Mouse (Mus musculus) MEL (cell line): Measurements from ENCODE around the gene Dlx4. TPM values are rescaled to one million over a fixed set of nuclear protein-coding genes. Genes with fewer than 3 reads are reported as not detected.

ENCODE experiments used
- DNase-seq: peaks from one replicate; pipeline ENCODE4 v3.0.0; 2011; ENCODE audit warnings: low read depth, low spot score
- H3K27ac ChIP-seq: 2 replicates; pipeline ENCODE4 v1.5.1; 2012; ENCODE audit warnings: low read depth, mild to moderate bottlenecking, control low read depth, low read length, moderate library complexity; ENCODE audit not compliant: control insufficient read depth
- H3K27me3 ChIP-seq, 2 experiments: fragments of 150-350 bp in 1 of 2; sonication (generic) in 1 of 2; 2 replicates each; pipeline ENCODE4 v1.6.1; 2012; ENCODE audit warnings: low read length in 2 of 2, mild to moderate bottlenecking in 2 of 2, improper control_type of control experiment in 1 of 2, moderate library complexity in 1 of 2; ENCODE audit not compliant: insufficient read depth in 2 of 2, control insufficient read depth in 1 of 2
- H3K36me3 ChIP-seq, 2 experiments: 2 replicates each; pipeline ENCODE4 v1.6.1; 2012 to 2014; ENCODE audit warnings: low read length in 2 of 2, improper control_type of control experiment in 1 of 2, inconsistent platforms in 1 of 2, mild to moderate bottlenecking in 1 of 2; ENCODE audit not compliant: insufficient read depth in 2 of 2, control insufficient read depth in 1 of 2
- H3K4me1 ChIP-seq, 2 experiments: fragments of 150-350 bp in 1 of 2; sonication (generic) in 1 of 2; 2 replicates each; pipeline ENCODE4 v1.6.1; 2012; ENCODE audit warnings: low read length in 2 of 2, improper control_type of control experiment in 1 of 2, mild to moderate bottlenecking in 1 of 2; ENCODE audit not compliant: insufficient read depth in 2 of 2, control insufficient read depth in 1 of 2
- H3K4me3 ChIP-seq, 2 experiments: fragments of 150-350 bp in 1 of 2; sonication (generic) in 1 of 2; 2 replicates each; pipeline ENCODE4 v1.5.1; 2012; ENCODE audit warnings: low read depth in 2 of 2, low read length in 2 of 2, mild to moderate bottlenecking in 2 of 2, moderate library complexity in 2 of 2, control low read depth in 1 of 2, improper control_type of control experiment in 1 of 2; ENCODE audit not compliant: control insufficient read depth in 1 of 2, insufficient read depth in 1 of 2
- H3K79me2 ChIP-seq: 2 replicates; pipeline ENCODE4 v1.6.1; 2012; ENCODE audit warnings: mild to moderate bottlenecking, low read length, moderate library complexity; ENCODE audit not compliant: control insufficient read depth, poor library complexity, insufficient read depth
- H3K9ac ChIP-seq: 2 replicates; pipeline ENCODE4 v1.6.1; 2012; ENCODE audit warnings: low read depth, mild to moderate bottlenecking, control low read depth, low read length, moderate library complexity; ENCODE audit not compliant: control insufficient read depth, poor library complexity, severe bottlenecking
- H3K9me3 ChIP-seq: fragments of 150-350 bp; sonication (generic); replicated peaks from 2 replicates; pipeline ENCODE4 v1.6.1; 2012; ENCODE audit warnings: mild to moderate bottlenecking, low read length, improper control_type of control experiment, moderate library complexity; ENCODE audit not compliant: insufficient read depth
- BHLHE40 ChIP-seq: IDR thresholded peaks from 2 replicates; pipeline ENCODE4 v1.6.1; 2012; ENCODE audit warnings: low read depth, mild to moderate bottlenecking, inconsistent platforms, low read length, improper control_type of control experiment, borderline replicate concordance
- CHD1 ChIP-seq: IDR thresholded peaks from 2 replicates; pipeline ENCODE4 v1.6.1; 2012; ENCODE audit warnings: low read depth, mild to moderate bottlenecking, inconsistent platforms, low read length, improper control_type of control experiment
- CHD2 ChIP-seq: IDR thresholded peaks from 2 replicates; pipeline ENCODE4 v1.6.1; 2011; ENCODE audit warnings: low read length, improper control_type of control experiment
- E2F4 ChIP-seq: IDR thresholded peaks from 2 replicates; pipeline ENCODE4 v1.6.1; 2011; ENCODE audit warnings: low read depth, low read length, improper control_type of control experiment, borderline replicate concordance
- ETS1 ChIP-seq: IDR thresholded peaks from 2 replicates; pipeline ENCODE4 v1.6.1; 2012; ENCODE audit warnings: low read depth, mild to moderate bottlenecking, inconsistent platforms, low read length, improper control_type of control experiment, moderate library complexity
- GABPA ChIP-seq: IDR thresholded peaks from 2 replicates; pipeline ENCODE4 v1.6.1; 2012; ENCODE audit warnings: low read depth, mild to moderate bottlenecking, inconsistent platforms, low read length, improper control_type of control experiment, moderate library complexity
- GATA1 ChIP-seq: IDR thresholded peaks from 2 replicates; pipeline ENCODE4 v1.6.1; 2011; ENCODE audit warnings: low read depth, low read length, improper control_type of control experiment
- KAT2A ChIP-seq: conservative IDR thresholded peaks from 2 replicates; pipeline ENCODE4 v1.6.1; 2012; ENCODE audit warnings: low read depth, low read length, improper control_type of control experiment, inconsistent platforms
- MEF2A ChIP-seq: IDR thresholded peaks from 2 replicates; pipeline ENCODE4 v1.6.1; 2014; ENCODE audit warnings: low read depth, mild to moderate bottlenecking, inconsistent platforms, low read length, improper control_type of control experiment; ENCODE audit not compliant: poor library complexity, insufficient replicate concordance, severe bottlenecking; ENCODE audit errors: extremely low read depth
- MXI1 ChIP-seq: IDR thresholded peaks from 2 replicates; pipeline ENCODE4 v1.6.1; 2011; ENCODE audit warnings: mild to moderate bottlenecking, low read depth, low read length, improper control_type of control experiment
- MYB ChIP-seq: IDR thresholded peaks from 2 replicates; pipeline ENCODE4 v1.6.1; 2011; ENCODE audit warnings: mild to moderate bottlenecking, low read depth, low read length, improper control_type of control experiment
- POLR2AphosphoS2 ChIP-seq: IDR thresholded peaks from 2 replicates; pipeline ENCODE4 v1.6.1; 2011; ENCODE audit warnings: low read length, improper control_type of control experiment
- RAD21 ChIP-seq: IDR thresholded peaks from 2 replicates; pipeline ENCODE4 v1.6.1; 2011; ENCODE audit warnings: mild to moderate bottlenecking, low read depth, low read length, improper control_type of control experiment
- SMC3 ChIP-seq: IDR thresholded peaks from 2 replicates; pipeline ENCODE4 v1.6.1; 2011; ENCODE audit warnings: low read depth, low read length, improper control_type of control experiment
- UBTF ChIP-seq: IDR thresholded peaks from 2 replicates; pipeline ENCODE4 v1.6.1; 2012; ENCODE audit warnings: low read depth, mild to moderate bottlenecking, inconsistent platforms, low read length, improper control_type of control experiment, moderate library complexity, borderline replicate concordance; ENCODE audit not compliant: insufficient read depth
- USF1 ChIP-seq: IDR thresholded peaks from 2 replicates; pipeline ENCODE4 v1.6.1; 2014; ENCODE audit warnings: low read depth, mild to moderate bottlenecking, inconsistent platforms, low read length, improper control_type of control experiment, moderate library complexity
- USF2 ChIP-seq, 2 experiments: IDR thresholded peaks; 2 replicates each; pipeline ENCODE4 v1.6.1; 2011 to 2012; ENCODE audit warnings: improper control_type of control experiment in 2 of 2, low read length in 2 of 2, borderline replicate concordance in 1 of 2, inconsistent platforms in 1 of 2, low read depth in 1 of 2, mild to moderate bottlenecking in 1 of 2; ENCODE audit not compliant: insufficient read depth in 1 of 2
- ZC3H11A ChIP-seq: IDR thresholded peaks from 2 replicates; pipeline ENCODE4 v1.6.1; 2012; ENCODE audit warnings: low read depth, mild to moderate bottlenecking, inconsistent platforms, low read length, improper control_type of control experiment
- ZKSCAN1 ChIP-seq: IDR thresholded peaks from 2 replicates; pipeline ENCODE4 v1.6.1; 2012; ENCODE audit warnings: low read depth, mild to moderate bottlenecking, inconsistent platforms, low read length, improper control_type of control experiment, moderate library complexity
- ZMIZ1 ChIP-seq: IDR thresholded peaks from 2 replicates; pipeline ENCODE4 v1.6.1; 2012; ENCODE audit warnings: low read depth, mild to moderate bottlenecking, inconsistent platforms, low read length, improper control_type of control experiment, moderate library complexity
- polyA plus RNA-seq, 2 experiments: library from polyadenylated mRNA; stranded (reverse) in 1 of 2; unstranded in 1 of 2; fragments of >175 nt in 1 of 2; fragments of >200 nt in 1 of 2; gene quantifications; 2 replicates each; pipeline versions ENCODE4 v1.2.1 to v1.2.4; 2012; ENCODE audit warnings: low replicate concordance in 2 of 2, low read depth in 1 of 2; ENCODE audit not compliant: insufficient read length in 2 of 2, insufficient read depth in 1 of 2, missing spikeins in 1 of 2
- total RNA-seq: library from RNA; depleted of rRNA; stranded (reverse); fragments of 300-350 nt; gene quantifications from 2 replicates; pipeline ENCODE4 v1.2.3, GENCODE M21; 2012

Gene Dlx4
- total and polyA plus RNA-seq, 3 experiments: not detected

- H3K4me3 ChIP-seq: no peak overlapping the region
Observed at GRCm38 (mm10) chr11:95143663-95144062, 2.4 kb downstream of the Dlx4 start.

DNA sequence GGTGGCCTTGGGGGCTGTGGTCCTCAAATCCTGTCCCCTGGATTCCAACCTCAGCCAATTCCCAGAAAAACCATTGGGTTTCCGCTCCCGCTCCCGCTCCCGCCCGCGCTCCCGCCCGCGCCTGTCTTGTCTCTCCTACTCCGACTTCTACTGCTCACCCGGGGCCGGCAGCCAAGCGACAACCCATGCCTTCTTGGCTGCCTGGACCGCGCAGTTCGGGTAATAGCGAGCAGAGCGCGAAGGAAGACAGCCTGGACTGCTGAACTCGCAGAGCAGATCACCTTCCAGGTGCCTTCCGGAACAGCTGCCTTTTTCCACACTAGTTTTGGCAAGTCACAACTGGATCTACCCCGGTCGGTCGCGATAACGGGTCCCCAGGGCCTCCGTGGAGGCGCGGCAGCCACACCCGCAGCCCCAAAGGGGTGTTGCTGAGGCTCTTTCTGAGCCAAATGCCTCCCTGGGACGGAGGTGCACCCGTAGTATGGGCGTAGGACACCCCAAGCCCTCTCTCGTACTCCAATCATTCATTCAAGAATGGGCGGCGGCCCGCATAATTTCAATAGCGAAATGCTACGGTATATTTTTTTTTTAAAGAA, 3.0 kb downstream of the Dlx4 start:
- TF ChIP-seq CHD1: no peak
- no peak for TF ChIP-seq MXI1
- TF ChIP-seq ETS1: no peak
- no peak for TF ChIP-seq KAT2A
- no peak for TF ChIP-seq POLR2AphosphoS2
- TF ChIP-seq GABPA: no peak
- TF ChIP-seq ZC3H11A: no peak
- TF ChIP-seq BHLHE40: no peak
- no peak for TF ChIP-seq ZMIZ1
- no peak for TF ChIP-seq SMC3
- TF ChIP-seq MYB: no peak
- TF ChIP-seq GATA1: no peak
- TF ChIP-seq CHD2: no peak
- no peak for TF ChIP-seq UBTF
- no peak for TF ChIP-seq MEF2A
- no peak for TF ChIP-seq E2F4
- no peak for TF ChIP-seq USF1
- no peak for TF ChIP-seq RAD21
- no peak for TF ChIP-seq USF2 (IDR thresholded peaks at IDR 0.05; ENCODE audit: borderline replicate concordance in 1 of 2, insufficient read depth in 1 of 2, low read depth in 1 of 2, low read length in 2 of 2)
- no peaks in the 10 kb centered on the region for H3K4me1 ChIP-seq
- no peak overlapping the region for H3K27ac ChIP-seq
- DNase-seq: no peak
- H3K9ac ChIP-seq: no peak overlapping the region
- no peak overlapping the region for H3K4me3 ChIP-seq
- no peaks in the 10 kb centered on the region for H3K36me3 ChIP-seq
- H3K79me2 ChIP-seq: no peaks in the 10 kb centered on the region
- no peaks in the 10 kb centered on the region for H3K9me3 ChIP-seq
- H3K27me3 ChIP-seq: peaks cover 19 to 20% of the 10 kb centered on the region in 2 experiments

More at GRCm38 (mm10) chr11:95143663-95144062, 2.4 kb downstream of the Dlx4 start:
- Histone ChIP-seq H3K36me3 (no peaks in the 10 kb centered on the region), H3K4me1 (no peaks in the 10 kb centered on the region), H3K9me3 (no peaks in the 10 kb centered on the region), H3K27ac (no peak overlapping the region), H3K27me3 (peaks cover 15 to 19% of the 10 kb centered on the region in 2 experiments), H3K79me2 (no peaks in the 10 kb centered on the region), H3K9ac (no peak overlapping the region)
- no peak for DNase-seq
- no peak for TF ChIP-seq ZKSCAN1
